Mouse (Mus musculus) ES-Bruce4 (cell line): ENCODE measurements around the gene Ehbp1l1.

Source experiments
- CTCF ChIP-seq: IDR thresholded peaks from one replicate; pipeline ENCODE4 v1.8.1; 2011; ENCODE audit warnings: low read depth, low read length
- EP300 ChIP-seq: IDR thresholded peaks from 2 replicates; pipeline ENCODE4 v1.6.1; 2011; ENCODE audit warnings: low read depth, low read length; ENCODE audit not compliant: insufficient read depth
- POLR2A ChIP-seq: IDR thresholded peaks from one replicate; pipeline ENCODE4 v1.8.1; 2011; ENCODE audit warnings: low read length; ENCODE audit not compliant: insufficient read depth

GRCm38 (mm10) chr19:5763163-5763562 is 37.0 kb upstream of the Ehbp1l1 start:
- TF ChIP-seq CTCF, result no peak
- no peak for TF ChIP-seq POLR2A
- no peak for TF ChIP-seq EP300
